Mouse (Mus musculus): ENCODE measurements around the gene Itga2. TPM values are rescaled to one million over a fixed set of nuclear protein-coding genes. Genes with fewer than 3 reads are reported as not detected.

Gene Itga2
- polyA plus RNA-seq, 1 experiment: not detected

- Histone ChIP-seq H3K4me1 (ENCODE audit: control insufficient read depth, insufficient read depth, low read length) (no peaks in the 10 kb centered on the region), H3K4me3 (ENCODE audit: insufficient read depth, low read length) (no peak overlapping the region), H3K27ac (ENCODE audit: insufficient read depth, low read depth, low read length) (no peak overlapping the region)
- no peak for TF ChIP-seq CTCF (IDR thresholded peaks at IDR 0.05; ENCODE audit: low read depth, low read length)
- TF ChIP-seq POLR2A (IDR thresholded peaks at IDR 0.05; ENCODE audit: borderline replicate concordance, low read depth, low read length): no peak
Measured at GRCm38 (mm10) chr13:114853152-114853551, 78.7 kb downstream of the Itga2 start.

GRCm38 (mm10) chr13:114852264-114853111, 79.4 kb downstream of the Itga2 start:
- no peak overlapping the region for H3K4me3 ChIP-seq (ENCODE audit: insufficient read depth, low read length)
- H3K4me1 ChIP-seq (ENCODE audit: control insufficient read depth, insufficient read depth, low read length): no peaks in the 10 kb centered on the region
- no peak for TF ChIP-seq POLR2A (IDR thresholded peaks at IDR 0.05; ENCODE audit: borderline replicate concordance, low read depth, low read length)
- H3K27ac ChIP-seq (ENCODE audit: insufficient read depth, low read depth, low read length): no peak overlapping the region

GRCm38 (mm10) chr13:114848945-114849344, 83.0 kb downstream of the Itga2 start:
- no peak for TF ChIP-seq CTCF (IDR thresholded peaks at IDR 0.05; ENCODE audit: low read depth, low read length)
- Histone ChIP-seq H3K27ac (ENCODE audit: insufficient read depth, low read depth, low read length) (no peak overlapping the region), H3K4me1 (ENCODE audit: control insufficient read depth, insufficient read depth, low read length) (no peaks in the 10 kb centered on the region), H3K4me3 (ENCODE audit: insufficient read depth, low read length) (no peak overlapping the region)

- Histone ChIP-seq H3K27ac (ENCODE audit: insufficient read depth, low read depth, low read length) (no peak overlapping the region), H3K4me1 (ENCODE audit: control insufficient read depth, insufficient read depth, low read length) (no peaks in the 10 kb centered on the region), H3K4me3 (ENCODE audit: insufficient read depth, low read length) (no peak overlapping the region)
- TF ChIP-seq POLR2A (IDR thresholded peaks at IDR 0.05; ENCODE audit: borderline replicate concordance, low read depth, low read length): no peak
- no peak for TF ChIP-seq CTCF (IDR thresholded peaks at IDR 0.05; ENCODE audit: low read depth, low read length)
Measured at GRCm38 (mm10) chr13:114845804-114846203, 86.1 kb downstream of the Itga2 start.

GRCm38 (mm10) chr13:114843318-114843717, 88.6 kb downstream of the Itga2 start:
- TF ChIP-seq POLR2A (IDR thresholded peaks at IDR 0.05; ENCODE audit: borderline replicate concordance, low read depth, low read length) (no peak), CTCF (IDR thresholded peaks at IDR 0.05; ENCODE audit: low read depth, low read length) (no peak)
- Histone ChIP-seq H3K4me1 (ENCODE audit: control insufficient read depth, insufficient read depth, low read length) (no peaks in the 10 kb centered on the region), H3K4me3 (ENCODE audit: insufficient read depth, low read length) (no peak overlapping the region), H3K27ac (ENCODE audit: insufficient read depth, low read depth, low read length) (no peak overlapping the region)

- H3K27ac ChIP-seq (ENCODE audit: insufficient read depth, low read depth, low read length): no peak overlapping the region
- H3K4me3 ChIP-seq (ENCODE audit: insufficient read depth, low read length): no peak overlapping the region
- TF ChIP-seq POLR2A (IDR thresholded peaks at IDR 0.05; ENCODE audit: borderline replicate concordance, low read depth, low read length): no peak
- TF ChIP-seq CTCF (IDR thresholded peaks at IDR 0.05; ENCODE audit: low read depth, low read length): no peak
- H3K4me1 ChIP-seq (ENCODE audit: control insufficient read depth, insufficient read depth, low read length): no peaks in the 10 kb centered on the region
Measured at GRCm38 (mm10) chr13:114840545-114840944, 91.4 kb downstream of the Itga2 start.

- no peak overlapping the region for H3K27ac ChIP-seq (ENCODE audit: insufficient read depth, low read depth, low read length)
- peaks cover 8% of the 10 kb centered on the region for H3K4me1 ChIP-seq (ENCODE audit: control insufficient read depth, insufficient read depth, low read length)
- no peak overlapping the region for H3K4me3 ChIP-seq (ENCODE audit: insufficient read depth, low read length)
- no peak for TF ChIP-seq CTCF (IDR thresholded peaks at IDR 0.05; ENCODE audit: low read depth, low read length)
- TF ChIP-seq POLR2A (IDR thresholded peaks at IDR 0.05; ENCODE audit: borderline replicate concordance, low read depth, low read length): no peak
Measured at GRCm38 (mm10) chr13:114839098-114839497, 92.8 kb downstream of the Itga2 start.

GRCm38 (mm10) chr13:114838535-114838990, 93.3 kb downstream of the Itga2 start:
- TF ChIP-seq POLR2A (IDR thresholded peaks at IDR 0.05; ENCODE audit: borderline replicate concordance, low read depth, low read length) (no peak), CTCF (IDR thresholded peaks at IDR 0.05; ENCODE audit: low read depth, low read length) (no peak)
- peaks cover 9% of the 10 kb centered on the region for H3K4me1 ChIP-seq (ENCODE audit: control insufficient read depth, insufficient read depth, low read length)
- no peak overlapping the region for H3K27ac ChIP-seq (ENCODE audit: insufficient read depth, low read depth, low read length)
- H3K4me3 ChIP-seq (ENCODE audit: insufficient read depth, low read length): no peak overlapping the region

GRCm38 (mm10) chr13:114837061-114837460, 94.8 kb downstream of the Itga2 start:
- Histone ChIP-seq H3K4me1 (ENCODE audit: control insufficient read depth, insufficient read depth, low read length) (peaks cover 9% of the 10 kb centered on the region), H3K27ac (ENCODE audit: insufficient read depth, low read depth, low read length) (no peak overlapping the region), H3K4me3 (ENCODE audit: insufficient read depth, low read length) (no peak overlapping the region)
- TF ChIP-seq POLR2A (IDR thresholded peaks at IDR 0.05; ENCODE audit: borderline replicate concordance, low read depth, low read length): no peak
- no peak for TF ChIP-seq CTCF (IDR thresholded peaks at IDR 0.05; ENCODE audit: low read depth, low read length)

GRCm38 (mm10) chr13:114834580-114834979, 97.3 kb downstream of the Itga2 start:
- TF ChIP-seq CTCF (IDR thresholded peaks at IDR 0.05; ENCODE audit: low read depth, low read length): no peak
- no peak for TF ChIP-seq POLR2A (IDR thresholded peaks at IDR 0.05; ENCODE audit: borderline replicate concordance, low read depth, low read length)
- H3K27ac ChIP-seq (ENCODE audit: insufficient read depth, low read depth, low read length): peak overlapping the region; percentile 4; the same call in 1 of the 2 replicates
- no peak overlapping the region for H3K4me3 ChIP-seq (ENCODE audit: insufficient read depth, low read length)
- H3K4me1 ChIP-seq (ENCODE audit: control insufficient read depth, insufficient read depth, low read length): peaks cover 9% of the 10 kb centered on the region

All from bone marrow macrophage, adult 2 months (primary cell).